Mouse (Mus musculus): ENCODE data around the gene Tmem221.

DNA sequence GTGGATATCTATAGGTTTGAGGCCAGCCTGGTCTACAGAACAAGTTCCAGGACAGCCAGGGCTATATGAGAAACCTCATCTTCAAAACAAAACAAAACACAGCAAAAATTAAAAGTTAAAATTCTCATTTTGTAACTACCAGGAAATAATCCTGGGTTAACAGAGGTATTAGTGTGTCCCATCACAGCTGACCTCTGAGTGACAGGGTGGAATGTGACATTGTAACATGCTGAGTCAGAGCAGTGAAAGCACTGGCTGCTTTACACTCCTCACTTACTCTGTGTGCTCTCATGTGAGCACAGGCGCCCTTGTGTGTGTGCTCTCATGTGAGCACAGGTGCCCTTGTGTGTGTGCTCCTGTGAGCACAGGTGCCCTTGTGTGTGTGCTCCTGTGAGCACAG is 16.3 kb upstream of the Tmem221 start:
- no peak for TF ChIP-seq CTCF (IDR thresholded peaks at IDR 0.05; ENCODE audit: low read depth, low read length)
- no peak for TF ChIP-seq POLR2AphosphoS5 (IDR thresholded peaks at IDR 0.05; ENCODE audit: insufficient replicate concordance, low read depth, low read length)
- TF ChIP-seq GATA2 (IDR thresholded peaks at IDR 0.05; ENCODE audit: borderline replicate concordance, low read depth, low read length) = no peak
- TF ChIP-seq TAL1 (conservative IDR thresholded peaks at IDR 0.05; ENCODE audit: low read depth, low read length) = no peak

Measured in G1E (cell line).